Mouse (Mus musculus) heart, adult 2 months (tissue): Measurements from ENCODE around the gene Gm8909.

ENCODE experiments used
- CTCF ChIP-seq: fragments of 200-600 bp; IDR thresholded peaks from 2 replicates; pipeline ENCODE4 v1.8.1; 2022; ENCODE audit warnings: antibody characterized with exemption, mild to moderate bottlenecking, moderate library complexity
- EP300 ChIP-seq: fragments of 200-500 bp; IDR thresholded peaks from 2 replicates; pipeline ENCODE4 v1.6.1; 2011; ENCODE audit warnings: low read depth, low read length, control low read depth; ENCODE audit not compliant: insufficient read depth
- POLR2A ChIP-seq: fragments of 200-500 bp; IDR thresholded peaks from 2 replicates; pipeline ENCODE4 v1.6.1; 2011; ENCODE audit warnings: mild to moderate bottlenecking, low read depth, low read length, control low read depth; ENCODE audit not compliant: insufficient read depth

GRCm38 (mm10) chr17:36205862-36206261 lies 37.5 kb upstream of the Gm8909 start:
- TF ChIP-seq CTCF, result no peak
- TF ChIP-seq POLR2A, result no peak
- no peak for TF ChIP-seq EP300
